ENCODE assay signal across 33 mouse cellular contexts in the genomic region with DNA sequence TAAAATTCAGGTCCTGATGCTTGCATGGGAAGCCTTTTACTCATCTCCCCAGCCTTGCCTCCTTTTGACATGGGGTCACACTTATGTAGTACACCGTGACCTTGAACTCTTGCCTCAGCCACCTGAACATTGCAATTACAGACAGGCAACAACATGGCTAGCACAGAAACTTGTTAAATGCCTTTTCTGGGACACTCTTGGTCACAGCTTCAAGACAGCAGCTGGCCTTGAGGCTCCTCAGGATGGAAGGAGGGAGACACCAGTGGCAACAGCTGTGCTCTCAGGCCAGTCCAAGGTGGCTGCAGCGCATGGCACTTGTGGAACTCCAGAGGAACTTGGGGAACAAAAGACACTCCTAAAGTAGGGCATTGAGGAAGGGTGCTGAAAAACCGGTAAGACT. TPM values are rescaled to one million over a fixed set of nuclear protein-coding genes. Genes with fewer than 3 reads are reported as not detected.
"Had no signal": no experiment of that assay in that cellular context is flagged by ENCODE, and none has a peak within 500 bp of the region (broad histone marks: within the 10 kb centered on the region; RNA-seq: fewer than 3 reads in every experiment).

No protein-coding gene starts in this region.

- H3K4me2 ChIP-seq: heart, embryonic 12.5 days; hindbrain, embryonic 12.5 days; hindbrain, embryonic 14.5 days; intestine, embryonic 15.5 days; limb, embryonic 12.5 days; liver, embryonic 13.5 days had no signal

- H3K4me3 ChIP-seq: gastrocnemius, adult 2 months; heart, adult 2 months; heart, embryonic 12.5 days; hindbrain, embryonic 10.5 days; hindbrain, embryonic 12.5 days; intestine, embryonic 15.5 days; layer of hippocampus, adult 2 months; left cerebral cortex, adult 2 months; limb, embryonic 10.5 days; limb, embryonic 12.5 days; liver, embryonic 13.5 days had no signal

- H3K9me3 ChIP-seq: heart, embryonic 12.5 days; hindbrain, embryonic 10.5 days; hindbrain, embryonic 12.5 days; intestine, embryonic 15.5 days; limb, embryonic 10.5 days; limb, embryonic 12.5 days; liver, embryonic 13.5 days had no signal

- H3K27me3 ChIP-seq: hindbrain, embryonic 12.5 days; intestine, embryonic 15.5 days had no signal

- ATAC-seq: hindbrain, embryonic 16.5 days; inflammation-experienced regulatory T-cells, adult 6 months; intestine, embryonic 15.5 days; intestine, postnatal 0 days had no signal

- H3K9ac ChIP-seq: heart, embryonic 12.5 days; hindbrain, embryonic 12.5 days; hindbrain, embryonic 14.5 days; intestine, embryonic 15.5 days; limb, embryonic 12.5 days; liver, embryonic 13.5 days had no signal

- H3K36me3 ChIP-seq: liver, embryonic 13.5 days had no signal

- H3K27ac ChIP-seq: gastrocnemius, adult 2 months; heart, adult 2 months; hindbrain, embryonic 10.5 days; hindbrain, embryonic 12.5 days; hindbrain, embryonic 14.5 days; intestine, embryonic 15.5 days; layer of hippocampus, adult 2 months; left cerebral cortex, adult 2 months; limb, embryonic 10.5 days; limb, embryonic 12.5 days; liver, embryonic 13.5 days had no signal

- DNase-seq: gastrocnemius, adult 2 months; gastrocnemius, postnatal 10 days; gastrocnemius, postnatal 25 days; heart, adult 2 months; heart, postnatal 14 days; heart, postnatal 4 days; kidney, adult 18-20 months; kidney, adult 8-10 months; kidney, postnatal 10 days; kidney, postnatal 25 days; kidney, postnatal 4 days; liver, embryonic 13.5 days had no signal

RNA-seq across cellular contexts. Expression of a gene that starts 5.5 kb away (rescaled TPM):
- total RNA-seq: granulocyte monocyte progenitor cell, adult 5-6 weeks; liver, adult 2 months had no signal
- polyA plus RNA-seq: liver, adult 2 months had no signal

RNA-seq across cellular contexts. Expression of a gene that starts 12.6 kb away (rescaled TPM):
- total RNA-seq: gastrocnemius, adult 2 months; gastrocnemius, postnatal 25 days; gastrocnemius, postnatal 4 days; heart, adult 2 months; heart, postnatal 4 days; layer of hippocampus, postnatal 10 days; layer of hippocampus, postnatal 25 days; left cerebral cortex, postnatal 14 days; left cerebral cortex, postnatal 36 days; liver, adult 2 months had no signal
- polyA plus RNA-seq: heart, adult 2 months; heart, embryonic 14.5 days; intestine, embryonic 15.5 days; kidney, embryonic 14.5 days; liver, adult 2 months; liver, embryonic 13.5 days had no signal
